Mouse (Mus musculus): ENCODE measurements at regions not wholly inside any gene's neighbourhood (a gene's known extent, or its start where the extent isn't known, plus 50 kb on each side); places are given as distances from the start of the nearest gene placed in this dataset.
"Not testable (repeated sequence)": the region's sequence is repeated elsewhere in the genome, so short reads cannot be mapped to it uniquely, and the experiment has no call there.

DNA sequence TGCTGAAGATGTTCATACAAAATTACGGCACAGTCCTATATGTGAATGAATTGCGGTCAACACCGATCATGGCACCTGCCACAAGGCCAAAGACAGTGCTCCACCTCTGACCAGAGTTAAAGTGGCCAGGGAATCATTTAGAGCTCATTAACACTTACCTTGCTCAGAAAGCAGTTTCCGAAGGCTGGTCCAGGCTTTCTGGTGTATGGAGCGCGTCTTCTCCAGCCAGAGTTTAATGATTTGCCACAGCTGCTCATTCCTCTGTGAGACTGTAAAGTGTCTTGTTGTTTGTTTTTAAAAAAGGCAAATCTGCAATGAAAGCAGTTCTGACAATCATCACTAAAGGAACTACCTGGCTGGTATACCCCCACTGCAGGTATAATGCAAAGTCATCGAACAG lies 256.7 kb downstream of the Nfkbiz start:
- DNase-seq (ENCODE audit: low spot score): no peak

DNA sequence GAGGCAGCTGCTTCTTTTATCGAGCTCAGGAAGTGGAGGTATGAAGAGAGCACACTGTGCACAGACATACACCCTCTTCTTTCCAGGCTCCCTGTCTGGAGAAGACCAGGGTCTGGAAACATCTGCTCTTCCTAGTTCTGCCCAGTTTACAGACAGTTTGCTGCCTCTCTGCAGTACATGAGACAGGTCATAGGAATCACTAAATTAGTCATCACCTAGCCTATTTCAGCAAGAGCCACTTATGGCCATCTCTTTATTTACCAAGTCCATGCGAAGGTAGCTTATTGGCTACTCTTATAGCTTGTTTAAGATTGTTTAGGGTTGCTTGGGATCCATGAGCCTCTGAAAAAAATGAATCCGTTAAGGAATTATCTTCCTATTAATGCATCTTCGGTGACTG lies 257.9 kb downstream of the Nfkbiz start:
- no peak for DNase-seq (ENCODE audit: low spot score)

DNA sequence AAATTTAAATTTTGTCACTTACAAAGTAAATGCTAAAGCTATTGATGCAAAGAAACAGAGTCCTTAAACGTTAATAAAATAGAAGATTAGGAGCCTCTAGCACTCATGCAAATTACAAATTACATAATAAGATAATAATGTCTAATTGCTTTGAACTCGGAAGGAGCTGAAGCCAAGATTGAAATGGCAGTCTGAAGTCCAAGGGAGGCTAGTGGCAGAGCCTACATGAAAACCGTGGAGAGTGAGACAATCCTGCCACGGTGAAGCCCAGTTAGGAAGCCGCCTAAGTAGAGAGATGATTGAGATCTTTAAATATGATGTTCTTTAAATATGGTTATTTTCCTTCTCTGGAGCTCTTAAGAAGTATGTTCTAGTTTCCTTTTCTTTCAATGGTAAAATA lies 260.0 kb downstream of the Nfkbiz start:
- no peak for DNase-seq (ENCODE audit: low spot score)

DNA sequence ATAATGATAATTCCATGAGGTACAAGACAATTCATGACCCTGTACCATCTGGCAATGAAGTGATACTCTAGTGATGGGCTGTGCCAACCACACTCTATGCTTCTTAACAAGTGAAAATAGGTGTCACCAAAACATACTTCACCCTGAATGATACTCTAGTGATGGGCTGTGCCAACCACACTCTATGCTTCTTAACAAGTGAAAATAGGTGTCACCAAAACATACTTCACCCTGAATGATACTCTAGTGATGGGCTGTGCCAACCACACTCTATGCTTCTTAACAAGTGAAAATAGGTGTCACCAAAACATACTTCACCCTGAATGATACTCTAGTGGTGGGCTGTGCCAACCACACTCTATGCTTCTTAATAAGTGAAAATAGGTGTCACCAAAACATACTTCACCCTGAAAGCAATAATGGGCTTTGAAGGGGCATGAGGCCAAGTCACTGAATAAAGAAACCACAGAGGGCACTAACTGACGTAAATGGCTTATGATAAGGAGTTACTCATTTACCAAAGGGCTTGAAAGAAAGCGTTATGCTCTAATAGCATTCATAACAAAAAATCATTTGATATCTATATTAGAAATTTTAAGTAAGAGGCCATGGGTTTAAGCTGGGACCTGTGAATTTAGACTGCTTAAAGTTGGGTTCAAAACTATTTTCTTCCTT lies 263.0 kb downstream of the Nfkbiz start:
- DNase-seq (ENCODE audit: low spot score): not testable (repeated sequence)

DNA sequence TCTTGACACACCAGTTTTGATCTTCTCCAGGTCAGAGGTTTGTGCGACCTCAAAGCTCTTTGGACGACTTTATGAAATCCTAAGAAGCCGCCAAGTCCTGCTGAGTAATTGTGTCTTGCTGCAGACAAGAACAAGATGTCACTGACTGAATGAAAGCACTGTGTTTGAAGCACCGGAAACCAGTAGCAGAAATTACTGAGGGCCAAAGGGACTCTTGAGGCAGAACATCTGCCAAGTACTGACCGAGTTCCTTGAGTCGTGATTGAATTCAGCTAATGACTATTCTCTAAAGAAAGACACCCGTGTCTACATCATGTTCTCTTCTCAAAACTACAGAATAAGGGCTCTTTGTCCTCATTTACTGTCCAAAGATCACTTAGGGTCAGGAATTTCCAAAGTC lies 267.6 kb downstream of the Nfkbiz start:
- DNase-seq (ENCODE audit: low spot score): peak; percentile 5

DNA sequence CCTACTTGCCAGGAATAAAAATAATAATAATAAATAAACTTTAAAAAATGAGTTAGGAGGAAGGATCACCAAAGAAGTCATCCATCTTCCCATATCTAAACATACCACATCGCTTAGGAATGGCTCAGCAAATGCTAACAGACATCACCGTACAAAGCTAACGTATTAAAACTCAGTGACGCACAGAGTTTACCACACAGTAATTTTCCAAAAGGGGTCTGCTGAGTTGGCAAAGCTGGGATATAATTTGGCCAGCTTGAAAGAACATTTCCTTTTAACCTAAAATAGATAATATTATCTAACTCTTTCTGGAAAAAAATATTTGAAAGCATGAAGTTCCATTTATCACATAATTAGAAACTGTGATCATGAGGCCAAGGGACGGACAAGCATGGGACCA lies 268.6 kb downstream of the Nfkbiz start:
- no peak for DNase-seq (ENCODE audit: low spot score)

DNA sequence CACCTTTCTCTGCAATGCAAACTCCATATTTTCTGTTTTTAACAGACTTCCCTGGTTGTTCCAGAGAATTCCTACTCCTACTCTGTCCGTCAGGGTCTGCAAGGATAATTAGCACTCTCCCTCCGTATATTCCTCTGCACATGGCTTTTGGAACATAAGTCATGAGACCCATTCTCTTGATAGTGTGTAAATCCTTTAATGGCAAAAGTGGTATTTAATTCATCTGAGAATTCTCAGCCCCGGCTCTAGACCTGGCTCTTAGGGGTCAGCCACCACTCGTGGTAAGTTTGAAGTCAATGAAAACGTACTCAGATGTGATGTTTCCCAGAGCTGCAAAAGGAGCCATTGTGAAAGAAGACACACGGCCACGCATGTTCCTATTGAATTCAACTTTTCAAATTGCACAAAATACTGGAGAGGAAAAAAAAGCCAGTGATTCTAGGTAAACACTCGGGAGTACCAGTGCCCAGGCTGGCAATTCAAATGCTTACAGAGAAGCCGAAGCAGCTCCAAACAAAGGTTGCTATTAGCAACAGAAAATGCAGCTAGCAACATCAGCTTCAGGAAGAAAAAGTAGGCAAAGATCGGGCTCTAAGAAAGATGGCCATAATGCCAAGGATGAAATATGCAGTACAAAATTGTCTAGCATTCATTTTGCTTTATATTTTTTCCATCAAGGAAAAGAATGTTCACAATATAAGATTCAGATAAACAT lies 258.2 kb upstream of the Zpld1 start:
- DNase-seq (ENCODE audit: low spot score): no peak

DNA sequence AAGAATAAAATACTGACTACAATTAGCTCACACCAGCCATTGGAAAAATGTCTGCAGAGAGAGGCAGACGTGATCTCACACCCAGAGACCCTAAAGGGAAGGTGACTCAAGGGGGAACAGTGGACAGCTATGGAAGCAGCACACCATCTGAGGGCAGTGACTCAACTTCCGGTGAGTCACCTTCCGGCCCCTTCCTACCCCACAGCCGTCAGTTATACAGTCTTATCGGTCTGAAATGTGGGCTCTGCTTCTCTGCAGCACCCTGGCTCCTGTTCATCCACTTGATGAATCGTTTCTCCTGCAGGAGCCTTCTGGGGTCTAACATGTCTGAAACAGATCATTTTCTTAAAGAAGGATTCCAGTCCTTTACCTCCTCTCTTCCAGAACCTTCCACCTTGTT lies 257.4 kb upstream of the Zpld1 start:
- DNase-seq (ENCODE audit: low spot score): peak; percentile 26

DNA sequence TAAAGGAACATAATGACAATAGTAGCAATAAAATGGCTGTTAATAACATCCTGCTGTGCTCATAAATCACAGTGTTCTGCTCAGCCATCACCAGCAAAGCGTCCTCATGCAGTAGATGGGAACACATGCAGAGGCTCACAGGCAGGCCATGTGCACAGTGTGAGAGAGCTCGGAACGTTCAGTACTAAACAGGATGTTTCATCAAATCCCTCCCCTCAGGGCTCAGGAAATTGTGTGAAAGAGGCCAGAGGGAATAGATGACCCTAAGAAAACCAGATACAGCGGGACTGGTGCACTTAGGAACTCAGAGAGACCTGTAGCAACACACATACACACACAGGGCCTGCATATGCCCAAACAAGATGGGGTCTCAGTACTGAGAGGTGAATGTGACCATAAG lies 256.1 kb upstream of the Zpld1 start:
- no peak for DNase-seq (ENCODE audit: low spot score)

DNA sequence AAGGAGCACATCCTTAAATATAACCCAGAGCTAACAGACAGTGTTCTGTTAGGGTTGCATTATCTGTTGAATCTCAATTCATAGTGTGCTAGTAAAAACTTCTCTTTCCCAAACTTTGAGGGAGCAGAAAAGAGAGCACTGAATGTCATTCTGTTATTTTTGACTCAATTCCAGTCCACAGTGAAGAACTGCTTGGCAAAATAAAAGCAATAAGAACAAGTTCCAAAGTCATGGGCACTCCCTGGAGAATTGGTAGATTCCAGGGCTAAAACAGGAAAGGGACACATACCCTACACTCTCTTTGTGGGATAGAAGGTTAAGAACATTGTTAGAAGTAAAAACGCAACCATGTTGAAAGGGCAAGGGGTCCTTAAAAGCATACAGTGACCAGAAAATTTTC lies 253.6 kb upstream of the Zpld1 start:
- no peak for DNase-seq (ENCODE audit: low spot score)

DNA sequence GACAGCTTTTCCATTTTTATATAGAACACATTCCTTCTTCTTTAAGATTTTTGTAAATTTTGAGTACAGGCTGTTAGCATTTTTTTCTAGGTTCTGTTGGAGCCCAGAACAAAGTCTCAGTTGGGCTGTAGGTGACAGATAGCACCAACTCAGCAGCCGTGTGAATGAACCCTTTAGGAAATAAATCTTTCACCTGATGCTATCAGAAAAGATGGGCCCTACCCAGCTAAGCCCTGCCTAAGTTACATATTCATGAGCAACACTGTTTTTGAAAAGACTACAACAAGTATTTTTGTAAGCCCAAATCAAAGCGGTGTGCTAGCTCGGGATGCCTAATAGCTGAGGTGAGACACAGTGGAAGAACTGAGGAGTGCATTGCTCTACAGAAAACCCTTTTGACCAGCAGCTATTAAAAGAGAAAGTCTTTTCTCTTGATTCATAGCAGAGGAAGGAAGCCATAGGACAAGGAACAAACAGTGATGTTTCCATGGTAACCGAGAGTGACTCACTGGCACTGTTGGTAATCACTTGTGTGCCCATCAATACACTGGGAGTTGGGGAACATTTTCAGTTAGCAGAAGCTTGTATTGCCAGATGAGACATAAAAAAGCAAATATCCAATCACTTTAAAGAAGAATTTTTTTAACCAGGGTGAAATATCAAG lies 253.0 kb upstream of the Zpld1 start:
- DNase-seq (ENCODE audit: low spot score): peak; percentile 33

DNA sequence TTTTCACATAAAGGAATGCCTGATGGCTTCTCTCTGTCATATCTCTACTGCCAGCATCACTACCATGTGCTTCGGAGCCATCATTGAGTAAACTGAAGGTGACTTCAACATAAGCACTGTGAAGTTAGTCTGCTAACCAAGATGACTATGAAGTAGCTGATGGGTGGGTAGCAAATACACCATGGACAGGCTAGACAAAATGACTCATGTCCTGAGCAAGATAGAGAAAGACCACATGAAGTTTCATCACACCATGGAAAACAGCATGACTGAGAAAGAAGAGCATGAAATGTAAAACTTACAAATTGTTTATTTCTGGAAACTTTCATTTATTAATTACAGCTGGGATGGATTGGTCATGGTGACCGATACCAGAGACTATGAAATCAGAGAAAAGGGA lies 249.3 kb upstream of the Zpld1 start:
- no peak for DNase-seq (ENCODE audit: low spot score)

DNA sequence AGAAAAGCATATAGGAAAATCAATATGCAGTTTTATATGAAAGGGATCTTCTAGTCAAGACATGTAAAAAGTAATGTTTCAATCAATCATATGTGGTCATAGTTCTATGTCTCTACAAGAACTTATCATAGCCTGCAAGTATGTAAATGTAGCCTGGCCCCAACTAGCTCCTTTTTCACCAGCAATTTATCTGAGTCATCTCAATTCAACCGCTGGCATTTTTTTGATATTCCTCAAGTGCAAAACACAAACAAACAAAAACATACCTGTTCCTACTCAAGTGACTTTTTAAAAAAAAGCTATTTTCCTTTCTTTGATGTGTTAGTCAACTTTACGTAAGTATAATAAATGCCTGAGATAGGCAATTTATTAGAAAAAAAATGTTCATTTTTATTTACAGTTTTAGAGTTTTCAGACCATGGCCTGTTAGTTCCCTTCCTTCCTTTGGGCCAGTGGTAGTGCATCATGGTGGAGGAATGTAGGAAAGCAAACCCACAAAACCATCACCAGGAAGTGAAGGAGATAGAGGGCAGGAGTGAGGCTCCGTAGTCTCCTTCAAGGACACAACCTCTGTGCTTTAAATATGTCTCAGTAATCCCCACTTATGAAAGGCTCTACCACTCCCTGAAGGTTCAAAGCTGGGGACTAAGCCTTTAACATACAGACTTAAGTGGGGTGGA lies 242.7 kb upstream of the Zpld1 start:
- DNase-seq (ENCODE audit: low spot score): no peak

DNA sequence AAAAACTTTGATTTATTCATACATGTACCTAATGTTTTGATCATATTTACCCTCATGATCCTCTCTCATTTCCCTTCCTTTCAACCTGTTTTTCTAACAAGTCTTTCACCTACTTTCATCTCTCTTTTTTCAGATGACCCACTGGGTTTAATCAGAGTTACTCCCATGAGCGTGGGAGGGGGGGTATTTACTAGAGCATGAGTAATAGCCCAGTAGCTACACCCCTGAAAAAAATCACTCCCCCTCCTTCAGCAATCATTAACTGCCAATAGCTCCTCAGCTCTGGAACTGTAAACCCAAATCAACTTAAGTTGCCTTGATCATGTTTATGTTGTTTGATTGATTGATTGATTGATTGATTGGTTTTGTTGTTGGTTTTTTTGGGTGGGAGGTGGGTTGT lies 241.4 kb upstream of the Zpld1 start:
- no peak for DNase-seq (ENCODE audit: low spot score)

DNA sequence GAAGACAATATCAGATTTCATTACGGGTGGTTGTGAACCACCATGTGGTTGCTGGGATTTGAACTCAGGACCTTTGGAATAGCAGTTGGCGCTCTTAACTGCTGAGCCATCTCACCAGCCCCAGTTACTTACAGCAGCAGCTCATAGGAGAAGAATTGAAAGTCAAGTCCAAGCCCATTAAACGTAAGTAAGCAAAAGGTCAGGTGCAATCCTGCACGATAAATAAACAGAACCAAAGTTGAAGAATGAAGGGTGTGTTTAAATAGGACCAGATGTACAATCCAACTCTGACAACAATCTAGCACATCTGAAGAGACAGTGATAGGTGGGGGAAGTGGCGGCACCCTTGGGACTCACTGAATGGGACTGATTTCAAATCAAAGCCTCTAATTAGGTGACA lies 239.8 kb upstream of the Zpld1 start:
- no peak for DNase-seq (ENCODE audit: low spot score)

DNA sequence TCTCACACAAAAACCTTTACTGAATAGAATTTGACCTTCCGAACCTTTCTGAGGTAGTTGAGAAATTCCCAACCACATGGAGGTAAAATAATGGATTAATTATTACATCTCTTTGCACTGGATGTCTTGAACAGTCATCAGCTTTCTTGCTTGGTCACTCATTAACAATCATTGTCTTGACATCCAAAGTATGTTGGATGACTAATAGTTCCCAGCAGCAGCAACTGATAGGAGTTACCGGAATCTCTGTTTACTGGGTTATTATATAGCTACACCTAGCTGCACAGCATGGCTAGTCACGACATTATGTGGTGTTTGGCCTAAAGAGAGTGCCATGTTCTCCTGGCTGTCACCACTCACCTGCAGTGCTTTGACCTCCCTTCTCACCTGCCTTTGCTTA lies 234.9 kb upstream of the Zpld1 start:
- no peak for DNase-seq (ENCODE audit: low spot score)

DNA sequence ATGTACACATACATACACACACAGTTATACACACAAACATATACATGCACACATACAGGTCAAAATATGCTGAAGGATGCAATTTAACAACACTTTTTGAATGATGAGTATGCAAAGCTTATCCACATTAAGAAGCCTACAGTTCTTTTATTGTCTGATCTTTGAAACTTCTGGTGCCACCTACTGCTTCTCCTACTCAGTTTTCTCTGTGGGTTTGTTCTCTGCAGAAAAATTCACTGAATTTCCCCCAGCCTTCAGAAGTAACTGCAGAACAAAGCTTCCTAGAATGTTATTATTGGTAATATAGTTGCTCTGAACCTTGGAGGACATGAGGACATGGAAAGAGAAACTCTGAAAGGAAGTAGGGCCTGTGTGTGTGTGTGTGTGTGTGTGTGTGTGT lies 233.1 kb upstream of the Zpld1 start:
- DNase-seq (ENCODE audit: low spot score): no peak

DNA sequence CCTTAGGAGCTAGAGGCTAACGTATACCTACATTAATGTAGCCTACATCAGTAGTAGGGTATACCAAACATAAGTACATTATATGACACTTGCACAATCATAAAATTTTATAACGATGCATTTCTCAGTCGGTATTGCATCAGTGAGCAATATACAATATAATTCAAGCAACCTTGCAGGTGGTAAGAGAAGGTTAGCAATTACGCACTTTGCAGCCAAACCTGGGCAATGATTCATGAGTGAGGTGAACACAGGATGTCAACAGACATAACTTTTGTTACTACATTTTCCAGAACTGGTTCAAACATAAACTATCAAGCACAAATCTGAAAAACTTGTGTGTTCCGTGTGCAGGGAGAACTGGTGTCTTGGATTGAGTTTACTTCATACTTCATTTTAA lies 229.9 kb upstream of the Zpld1 start:
- DNase-seq (ENCODE audit: low spot score): no peak

DNA sequence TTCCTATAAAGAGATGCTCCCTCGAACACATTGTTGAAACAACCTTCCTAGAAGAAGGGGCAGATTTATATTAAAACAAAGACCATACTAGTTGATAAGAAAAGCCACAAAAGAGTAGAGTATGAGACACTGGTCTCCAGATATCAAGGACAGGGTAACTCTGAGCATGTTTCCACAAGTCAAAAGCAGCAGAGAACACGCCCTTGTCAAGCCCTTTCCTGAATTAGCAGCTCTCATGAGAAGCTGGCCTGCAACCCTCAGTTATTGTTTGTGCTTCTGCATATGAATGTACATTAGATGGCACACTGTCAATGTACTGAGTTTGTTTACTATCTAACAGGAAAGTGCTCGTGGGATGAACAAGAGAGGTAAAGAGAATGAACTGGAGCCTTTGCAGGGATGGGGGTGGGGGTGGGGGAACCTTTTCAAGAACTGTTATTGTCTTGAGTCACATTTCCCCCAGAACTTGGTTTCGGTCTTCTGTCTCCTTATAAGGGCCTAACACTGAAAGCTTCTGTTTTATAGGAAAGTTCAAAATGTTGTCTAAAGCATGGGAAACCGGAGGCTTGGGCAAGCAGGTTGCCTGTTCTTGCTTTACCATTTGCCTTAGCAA lies 228.6 kb upstream of the Zpld1 start:
- peak; percentile 77 for DNase-seq (ENCODE audit: low spot score)

DNA sequence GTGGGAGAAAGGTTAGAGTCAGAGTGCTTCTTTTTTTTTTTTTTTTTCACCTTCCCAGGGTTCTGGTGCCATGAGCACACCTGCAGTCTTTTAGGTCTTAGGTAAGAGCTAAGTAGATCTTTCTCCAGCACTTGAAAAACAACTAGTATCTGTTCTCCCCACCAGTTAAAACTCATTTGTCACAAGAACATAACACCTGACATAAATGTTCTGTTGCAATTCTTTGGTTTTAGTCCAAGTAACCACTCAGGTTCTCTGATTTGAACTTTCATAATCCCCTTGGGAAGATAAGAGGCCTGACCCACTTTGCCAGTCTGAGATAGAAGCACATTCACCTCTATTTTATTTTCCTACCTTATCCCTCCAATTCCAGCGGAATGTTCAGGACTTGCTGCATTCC lies 225.5 kb upstream of the Zpld1 start:
- DNase-seq (ENCODE audit: low spot score): no peak

DNA sequence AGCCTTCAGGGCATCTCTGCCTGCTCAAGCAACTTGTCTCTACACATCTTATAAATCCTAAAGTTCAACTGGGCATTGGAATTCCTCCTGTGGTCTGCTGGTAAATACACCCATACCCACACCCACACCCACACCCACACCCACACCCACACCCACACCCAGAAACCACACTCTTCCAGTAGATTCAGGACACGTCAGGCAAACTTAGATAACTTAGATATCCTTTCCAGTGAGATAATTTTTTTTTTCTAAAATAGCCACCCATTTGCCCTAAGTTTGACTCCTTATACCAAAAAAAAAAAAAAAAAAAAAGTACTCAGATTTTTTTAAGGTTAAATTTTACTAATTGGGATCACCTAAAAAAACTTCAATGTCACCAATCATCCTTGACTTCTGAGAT lies 224.5 kb upstream of the Zpld1 start:
- no peak for DNase-seq (ENCODE audit: low spot score)

DNA sequence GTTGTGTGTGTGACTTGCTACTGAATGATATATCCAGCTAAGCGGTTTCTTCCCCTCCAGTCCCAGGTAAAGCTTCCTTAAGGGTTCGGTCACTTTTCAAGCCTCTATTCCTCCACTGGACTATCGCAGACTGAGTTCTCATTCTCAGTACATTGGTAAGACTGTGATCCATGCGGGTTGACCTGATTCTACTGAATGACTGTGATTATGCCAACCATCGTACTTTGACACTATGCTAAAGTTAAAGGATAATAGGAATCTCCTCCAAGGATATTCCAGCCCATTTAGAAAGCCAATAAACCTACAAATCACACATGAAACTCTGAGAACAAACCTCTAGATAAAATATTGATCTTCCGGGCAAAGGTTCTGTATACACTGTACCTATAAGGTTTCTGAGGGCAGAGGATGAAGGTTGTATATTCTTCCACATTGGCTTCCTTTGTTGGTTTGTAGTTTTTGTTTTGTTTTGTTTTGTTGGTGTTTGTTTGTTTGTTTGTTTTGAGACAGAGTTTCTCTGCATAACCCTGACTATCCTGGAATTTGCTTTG lies 223.7 kb upstream of the Zpld1 start:
- DNase-seq (ENCODE audit: low spot score): no peak

Measured in urinary bladder, postnatal 14 days (tissue).